Mouse (Mus musculus): ENCODE results near the gene Mrpl28.

DNA sequence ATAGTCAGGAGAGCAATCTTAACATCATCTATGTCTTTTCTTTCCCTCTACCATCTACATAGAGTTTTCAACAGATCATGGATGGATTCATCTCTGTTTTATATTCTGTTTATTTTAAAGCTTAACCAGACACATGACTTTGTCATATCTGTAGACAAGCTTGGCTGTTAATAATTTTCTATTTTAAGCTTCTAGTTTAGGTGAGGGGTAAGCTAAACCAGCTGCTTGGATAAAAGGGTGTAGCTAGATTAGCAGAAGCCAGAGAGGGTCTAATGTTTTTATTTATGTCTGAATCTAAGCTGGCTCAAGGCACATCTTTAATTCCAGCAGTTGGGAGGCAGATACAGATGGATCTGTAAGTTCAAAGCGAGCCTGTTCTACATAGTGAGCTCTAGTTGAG lies 39.4 kb downstream of the Mrpl28 start:
- TF ChIP-seq CTCF (IDR thresholded peaks at IDR 0.05; ENCODE audit: low read depth, low read length) (no peak), GATA1 (IDR thresholded peaks at IDR 0.05; ENCODE audit: borderline replicate concordance, low read length) (no peak), TAL1 (conservative IDR thresholded peaks at IDR 0.05; ENCODE audit: low read depth, low read length) (no peak), GATA2 (IDR thresholded peaks at IDR 0.05; ENCODE audit: borderline replicate concordance, low read depth, low read length) (no peak), POLR2AphosphoS5 (IDR thresholded peaks at IDR 0.05; ENCODE audit: insufficient replicate concordance, low read depth, low read length) (no peak)

Measured in G1E (cell line).